Mouse (Mus musculus) MEL (cell line): ENCODE measurements around the gene Washc2. TPM values are rescaled to one million over a fixed set of nuclear protein-coding genes. Genes with fewer than 3 reads are reported as not detected.
A peak's percentile ranks its signal among the peaks of the same experiment; 100 is the strongest.

Experiments
- DNase-seq: peaks from one replicate; pipeline ENCODE4 v3.0.0; 2011; ENCODE audit warnings: low read depth, low spot score
- H3K27ac ChIP-seq: 2 replicates; pipeline ENCODE4 v1.5.1; 2012; ENCODE audit warnings: low read depth, mild to moderate bottlenecking, control low read depth, low read length, moderate library complexity; ENCODE audit not compliant: control insufficient read depth
- H3K27me3 ChIP-seq, 2 experiments: fragments of 150-350 bp in 1 of 2; sonication (generic) in 1 of 2; 2 replicates each; pipeline ENCODE4 v1.6.1; 2012; ENCODE audit warnings: low read length in 2 of 2, mild to moderate bottlenecking in 2 of 2, improper control_type of control experiment in 1 of 2, moderate library complexity in 1 of 2; ENCODE audit not compliant: insufficient read depth in 2 of 2, control insufficient read depth in 1 of 2
- H3K36me3 ChIP-seq, 2 experiments: 2 replicates each; pipeline ENCODE4 v1.6.1; 2012 to 2014; ENCODE audit warnings: low read length in 2 of 2, improper control_type of control experiment in 1 of 2, inconsistent platforms in 1 of 2, mild to moderate bottlenecking in 1 of 2; ENCODE audit not compliant: insufficient read depth in 2 of 2, control insufficient read depth in 1 of 2
- H3K4me1 ChIP-seq, 2 experiments: fragments of 150-350 bp in 1 of 2; sonication (generic) in 1 of 2; 2 replicates each; pipeline ENCODE4 v1.6.1; 2012; ENCODE audit warnings: low read length in 2 of 2, improper control_type of control experiment in 1 of 2, mild to moderate bottlenecking in 1 of 2; ENCODE audit not compliant: insufficient read depth in 2 of 2, control insufficient read depth in 1 of 2
- H3K4me3 ChIP-seq, 2 experiments: fragments of 150-350 bp in 1 of 2; sonication (generic) in 1 of 2; 2 replicates each; pipeline ENCODE4 v1.5.1; 2012; ENCODE audit warnings: low read depth in 2 of 2, low read length in 2 of 2, mild to moderate bottlenecking in 2 of 2, moderate library complexity in 2 of 2, control low read depth in 1 of 2, improper control_type of control experiment in 1 of 2; ENCODE audit not compliant: control insufficient read depth in 1 of 2, insufficient read depth in 1 of 2
- H3K79me2 ChIP-seq: 2 replicates; pipeline ENCODE4 v1.6.1; 2012; ENCODE audit warnings: mild to moderate bottlenecking, low read length, moderate library complexity; ENCODE audit not compliant: control insufficient read depth, poor library complexity, insufficient read depth
- H3K9ac ChIP-seq: 2 replicates; pipeline ENCODE4 v1.6.1; 2012; ENCODE audit warnings: low read depth, mild to moderate bottlenecking, control low read depth, low read length, moderate library complexity; ENCODE audit not compliant: control insufficient read depth, poor library complexity, severe bottlenecking
- H3K9me3 ChIP-seq: fragments of 150-350 bp; sonication (generic); replicated peaks from 2 replicates; pipeline ENCODE4 v1.6.1; 2012; ENCODE audit warnings: mild to moderate bottlenecking, low read length, improper control_type of control experiment, moderate library complexity; ENCODE audit not compliant: insufficient read depth
- CHD1 ChIP-seq: IDR thresholded peaks from 2 replicates; pipeline ENCODE4 v1.6.1; 2012; ENCODE audit warnings: low read depth, mild to moderate bottlenecking, inconsistent platforms, low read length, improper control_type of control experiment
- CHD2 ChIP-seq: IDR thresholded peaks from 2 replicates; pipeline ENCODE4 v1.6.1; 2011; ENCODE audit warnings: low read length, improper control_type of control experiment
- CTCF ChIP-seq, 3 experiments: IDR thresholded peaks in 2 of 3; conservative IDR thresholded peaks in 1 of 3; 2 replicates each; pipeline ENCODE4 v1.5.1; 2011 to 2012; ENCODE audit warnings: low read length in 3 of 3, low read depth in 2 of 3, mild to moderate bottlenecking in 2 of 3, improper control_type of control experiment in 1 of 3, inconsistent platforms in 1 of 3, mixed read lengths in 1 of 3, moderate library complexity in 1 of 3; ENCODE audit not compliant: control insufficient read depth in 1 of 3, insufficient read depth in 1 of 3, poor library complexity in 1 of 3, severe bottlenecking in 1 of 3
- E2F4 ChIP-seq: IDR thresholded peaks from 2 replicates; pipeline ENCODE4 v1.6.1; 2011; ENCODE audit warnings: low read depth, low read length, improper control_type of control experiment, borderline replicate concordance
- ELF1 ChIP-seq: IDR thresholded peaks from 2 replicates; pipeline ENCODE4 v1.6.1; 2014; ENCODE audit warnings: low read depth, mild to moderate bottlenecking, inconsistent platforms, low read length, improper control_type of control experiment, moderate library complexity
- EP300 ChIP-seq, 2 experiments: IDR thresholded peaks; 2 replicates each; pipeline ENCODE4 v1.6.1; 2011; ENCODE audit warnings: improper control_type of control experiment in 2 of 2, low read length in 2 of 2, low read depth in 1 of 2, mild to moderate bottlenecking in 1 of 2
- GATA1 ChIP-seq: IDR thresholded peaks from 2 replicates; pipeline ENCODE4 v1.6.1; 2011; ENCODE audit warnings: low read depth, low read length, improper control_type of control experiment
- HCFC1 ChIP-seq: IDR thresholded peaks from 2 replicates; pipeline ENCODE4 v1.6.1; 2012; ENCODE audit warnings: low read depth, mild to moderate bottlenecking, inconsistent platforms, low read length, improper control_type of control experiment, moderate library complexity
- JUND ChIP-seq: IDR thresholded peaks from 2 replicates; pipeline ENCODE4 v1.6.1; 2011; ENCODE audit warnings: low read depth, mild to moderate bottlenecking, improper control_type of control experiment, low read length
- MAX ChIP-seq: IDR thresholded peaks from 2 replicates; pipeline ENCODE4 v1.6.1; 2011; ENCODE audit warnings: low read length, improper control_type of control experiment
- MXI1 ChIP-seq: IDR thresholded peaks from 2 replicates; pipeline ENCODE4 v1.6.1; 2011; ENCODE audit warnings: mild to moderate bottlenecking, low read depth, low read length, improper control_type of control experiment
- MYC ChIP-seq: IDR thresholded peaks from 2 replicates; pipeline ENCODE4 v1.6.1; 2011; ENCODE audit warnings: low read depth, mild to moderate bottlenecking, low read length, improper control_type of control experiment, moderate library complexity
- NELFE ChIP-seq: IDR thresholded peaks from 2 replicates; pipeline ENCODE4 v1.6.1; 2011; ENCODE audit warnings: low read depth, low read length, improper control_type of control experiment
- RAD21 ChIP-seq: IDR thresholded peaks from 2 replicates; pipeline ENCODE4 v1.6.1; 2011; ENCODE audit warnings: mild to moderate bottlenecking, low read depth, low read length, improper control_type of control experiment
- RCOR1 ChIP-seq: IDR thresholded peaks from 2 replicates; pipeline ENCODE4 v1.6.1; 2012; ENCODE audit warnings: low read depth, mild to moderate bottlenecking, inconsistent platforms, low read length, improper control_type of control experiment
- SIN3A ChIP-seq: IDR thresholded peaks from 2 replicates; pipeline ENCODE4 v1.6.1; 2012; ENCODE audit warnings: low read length, improper control_type of control experiment, inconsistent platforms
- SMC3 ChIP-seq: IDR thresholded peaks from 2 replicates; pipeline ENCODE4 v1.6.1; 2011; ENCODE audit warnings: low read depth, low read length, improper control_type of control experiment
- TCF12 ChIP-seq: IDR thresholded peaks from 2 replicates; pipeline ENCODE4 v1.6.1; 2014; ENCODE audit warnings: low read depth, mild to moderate bottlenecking, inconsistent platforms, low read length, improper control_type of control experiment, moderate library complexity
- USF1 ChIP-seq: IDR thresholded peaks from 2 replicates; pipeline ENCODE4 v1.6.1; 2014; ENCODE audit warnings: low read depth, mild to moderate bottlenecking, inconsistent platforms, low read length, improper control_type of control experiment, moderate library complexity
- ZC3H11A ChIP-seq: IDR thresholded peaks from 2 replicates; pipeline ENCODE4 v1.6.1; 2012; ENCODE audit warnings: low read depth, mild to moderate bottlenecking, inconsistent platforms, low read length, improper control_type of control experiment
- ZKSCAN1 ChIP-seq: IDR thresholded peaks from 2 replicates; pipeline ENCODE4 v1.6.1; 2012; ENCODE audit warnings: low read depth, mild to moderate bottlenecking, inconsistent platforms, low read length, improper control_type of control experiment, moderate library complexity
- polyA plus RNA-seq, 2 experiments: library from polyadenylated mRNA; stranded (reverse) in 1 of 2; unstranded in 1 of 2; fragments of >175 nt in 1 of 2; fragments of >200 nt in 1 of 2; gene quantifications; 2 replicates each; pipeline versions ENCODE4 v1.2.1 to v1.2.4; 2012; ENCODE audit warnings: low replicate concordance in 2 of 2, low read depth in 1 of 2; ENCODE audit not compliant: insufficient read length in 2 of 2, insufficient read depth in 1 of 2, missing spikeins in 1 of 2
- total RNA-seq: library from RNA; depleted of rRNA; stranded (reverse); fragments of 300-350 nt; gene quantifications from 2 replicates; pipeline ENCODE4 v1.2.3, GENCODE M21; 2012

Gene Washc2
- total and polyA plus RNA-seq, 3 experiments: 25.3 to 38.3 TPM; not detected in 1

- Histone ChIP-seq H3K27me3 (no peaks in the 10 kb centered on the region), H3K79me2 (peaks cover 4% of the 10 kb centered on the region), H3K27ac (peak overlapping the region; percentile 76), H3K9ac (peak overlapping the region; percentile 61), H3K4me3 (peak overlapping the region in 1 of 2 experiments; percentile 51; a peak in 2 of 4 replicates), H3K4me1 (peaks cover 0 to 15% of the 10 kb centered on the region in 2 experiments; a peak in 3 of 4 replicates), H3K9me3 (no peaks in the 10 kb centered on the region), H3K36me3 (peaks cover 0 to 19% of the 10 kb centered on the region in 2 experiments; a peak in 2 of 4 replicates)
- peak; percentile 46 for DNase-seq
- TF ChIP-seq E2F4 (no peak), MXI1 (peak; percentile 25; the same call in 1 of the 2 replicates), GATA1 (no peak), TCF12 (no peak), MAX (0 out of 2 replicates have a peak, but pooled peaks have one; percentile 20), EP300 (IDR thresholded peaks at IDR 0.05; ENCODE audit: low read depth in 1 of 2, low read length in 2 of 2) (no peak), SMC3 (peak; percentile 56), ZKSCAN1 (no peak), RAD21 (peak; percentile 16), JUND (no peak), SIN3A (no peak), ELF1 (no peak), CHD2 (no peak), NELFE (no peak), CHD1 (no peak), MYC (peak; percentile 85), CTCF (IDR thresholded peaks at IDR 0.05 in 2 of 3, conservative IDR thresholded peaks at IDR 0.05 in 1 of 3; ENCODE audit: control insufficient read depth in 1 of 3, insufficient read depth in 1 of 3, low read depth in 2 of 3, low read length in 3 of 3, poor library complexity in 1 of 3, severe bottlenecking in 1 of 3) (peak in 2 of 3 experiments; percentile 34 to 61; a peak in 4 of 6 replicates), HCFC1 (0 out of 2 replicates have a peak, but pooled peaks have one; percentile 25), ZC3H11A (no peak), USF1 (no peak), RCOR1 (no peak)
Observed at GRCm38 (mm10) chr6:116267110-116267423, 59.2 kb downstream of the Washc2 start.

GRCm38 (mm10) chr6:116275695-116276094, 67.9 kb downstream of the Washc2 start:
- H3K79me2 ChIP-seq: no peaks in the 10 kb centered on the region
- DNase-seq: no peak
- H3K9me3 ChIP-seq: no peaks in the 10 kb centered on the region
- H3K36me3 ChIP-seq: peaks cover 0 to 18% of the 10 kb centered on the region in 2 experiments; a peak in 2 of 4 replicates
- H3K27ac ChIP-seq: no peak overlapping the region
- no peaks in the 10 kb centered on the region for H3K27me3 ChIP-seq
- TF ChIP-seq MYC (no peak), GATA1 (0 out of 2 replicates have a peak, but pooled peaks have one; percentile 19)
- no peak overlapping the region for H3K4me3 ChIP-seq
- peaks cover 11 to 15% of the 10 kb centered on the region in 2 experiments for H3K4me1 ChIP-seq
- no peak overlapping the region for H3K9ac ChIP-seq
